Mouse (Mus musculus) MEL-GATA-1-ER (cell line): ENCODE data around the gene Elmo3.
"Not testable (repeated sequence)": the region's sequence is repeated elsewhere in the genome, so short reads cannot be mapped to it uniquely, and the experiment has no call there.

Experiments used
- DNase-seq: peaks from one replicate; pipeline ENCODE4 v3.0.0-alpha.2; 2012; ENCODE audit warnings: low read depth; ENCODE audit errors: extremely low read depth

The Elmo3 gene

GRCm38 (mm10) chr8:105275840-105276239 lies 29.6 kb upstream of the Elmo3 start, which contains the start of gene Nol3:
TSS of gene Nol3 (plus strand) at chr8:105276140.
- no peak for DNase-seq

- DNase-seq: no peak
Observed at GRCm38 (mm10) chr8:105276292-105277120, 28.9 kb upstream of the Elmo3 start.

- DNase-seq: no peak
Observed at GRCm38 (mm10) chr8:105278911-105279334, 26.5 kb upstream of the Elmo3 start.

DNA sequence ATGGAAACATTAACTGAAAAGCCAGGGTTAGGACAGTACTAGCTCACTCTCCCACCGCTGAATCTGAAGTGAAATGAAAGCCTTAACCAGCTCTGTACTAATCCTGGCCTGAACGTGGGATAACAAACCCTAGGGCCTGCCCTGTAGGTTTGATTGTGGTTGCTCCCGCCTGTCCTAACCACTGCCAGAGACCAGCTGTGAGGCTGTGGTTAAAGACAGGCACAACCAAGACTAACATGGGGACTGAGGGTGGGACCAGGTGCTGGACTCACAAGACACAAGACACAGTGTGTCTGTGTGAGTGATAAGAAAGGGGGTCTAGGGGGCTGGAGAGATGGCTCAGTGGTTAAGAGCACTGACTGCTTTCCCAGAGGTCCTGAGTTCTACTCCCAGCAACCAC lies 24.8 kb upstream of the Elmo3 start:
- DNase-seq: no peak

GRCm38 (mm10) chr8:105281821-105282220 lies 23.6 kb upstream of the Elmo3 start:
- DNase-seq: no peak

GRCm38 (mm10) chr8:105282239-105282638 lies 23.2 kb upstream of the Elmo3 start:
- no peak for DNase-seq

- DNase-seq: no peak
Observed at GRCm38 (mm10) chr8:105283074-105283473, 22.3 kb upstream of the Elmo3 start.

GRCm38 (mm10) chr8:105285514-105285913 lies 19.9 kb upstream of the Elmo3 start:
- no peak for DNase-seq

DNA sequence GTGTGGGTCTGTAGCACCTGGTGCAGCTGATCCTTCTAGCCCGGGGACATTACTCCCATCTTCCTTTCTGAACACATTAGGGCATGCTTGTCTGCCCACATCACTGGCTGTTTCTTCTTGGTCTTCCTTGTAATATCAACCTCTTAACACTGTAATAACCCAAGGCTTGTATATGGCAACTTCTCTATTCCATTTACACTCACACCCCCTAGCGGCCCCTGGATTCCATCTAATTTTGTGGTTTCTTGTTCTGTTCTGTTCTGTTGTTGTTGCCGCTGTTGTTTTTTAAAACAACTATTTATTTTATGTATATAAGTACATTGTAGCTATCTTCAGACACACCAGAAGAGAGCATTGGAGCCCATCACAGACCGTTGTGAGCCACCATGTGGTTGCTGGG lies 18.5 kb upstream of the Elmo3 start:
- DNase-seq: no peak

DNA sequence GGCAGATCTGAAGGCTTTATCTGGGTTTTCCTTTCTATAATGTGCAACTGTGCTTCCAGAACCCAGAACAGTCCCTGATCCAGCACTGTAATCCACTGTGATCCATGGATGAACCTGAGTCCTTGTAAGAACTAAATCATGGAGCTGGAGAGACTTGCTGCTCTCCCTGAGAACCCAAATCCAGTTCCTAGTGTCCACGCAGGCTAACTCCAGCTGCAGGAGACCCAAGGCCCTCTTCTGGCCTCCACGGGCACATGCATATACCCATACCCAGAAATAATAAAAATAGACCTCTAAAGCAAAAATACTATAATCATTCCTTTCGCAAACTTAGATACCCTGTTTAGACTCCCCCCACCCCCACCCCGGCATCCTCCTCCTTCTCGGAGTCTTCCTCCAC lies 17.2 kb upstream of the Elmo3 start:
- no peak for DNase-seq

DNA sequence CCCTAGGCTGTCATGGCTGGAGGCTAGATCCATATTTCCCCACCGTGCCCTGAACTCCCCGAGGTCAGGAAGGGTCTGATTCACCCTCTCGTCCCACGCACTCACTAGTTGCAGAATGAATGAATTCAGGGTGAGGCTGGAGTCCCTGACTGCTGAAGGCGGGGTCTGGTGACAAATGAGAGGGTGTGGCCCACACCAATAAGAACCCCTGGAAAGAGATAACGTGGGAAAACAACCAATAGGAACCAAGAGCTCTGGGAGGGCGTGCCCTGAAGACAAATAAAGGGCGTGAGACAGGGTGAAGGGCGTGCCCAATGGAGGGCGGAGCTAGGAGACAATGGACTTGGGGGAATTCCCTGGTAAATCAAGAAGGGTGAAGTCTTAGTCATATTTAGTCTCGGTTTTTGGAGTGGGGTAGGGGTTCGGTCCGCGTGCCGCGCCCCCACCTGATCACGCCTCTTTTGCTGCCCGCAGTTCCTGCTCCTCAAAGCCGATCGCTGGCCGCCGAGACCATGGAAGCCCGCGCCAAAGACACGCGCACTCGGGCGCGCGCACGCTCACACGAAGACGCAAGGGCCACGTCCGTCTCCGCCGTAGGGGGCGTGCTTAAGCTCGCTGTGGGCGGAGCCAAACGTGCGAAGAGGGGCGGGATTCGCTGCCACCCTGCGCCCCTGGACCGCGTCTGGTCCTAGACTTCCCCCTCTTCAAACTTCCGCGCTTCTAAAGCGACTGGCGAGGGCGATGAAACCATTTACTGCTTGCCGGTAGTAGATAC lies 16.3 kb upstream of the Elmo3 start:
- DNase-seq: peak; percentile 98

GRCm38 (mm10) chr8:105289805-105290460 lies 15.5 kb upstream of the Elmo3 start, which contains the start of gene 4931428F04Rik:
TSS of gene 4931428F04Rik (minus strand) at chr8:105289864.
- no peak for DNase-seq

- DNase-seq: no peak
Observed at GRCm38 (mm10) chr8:105290554-105291314, 14.7 kb upstream of the Elmo3 start.

GRCm38 (mm10) chr8:105291364-105291763 lies 14.0 kb upstream of the Elmo3 start:
- not testable (repeated sequence) for DNase-seq

GRCm38 (mm10) chr8:105291802-105292201 lies 13.6 kb upstream of the Elmo3 start:
- DNase-seq: not testable (repeated sequence)

- DNase-seq: no peak
Observed at GRCm38 (mm10) chr8:105292471-105292870, 12.9 kb upstream of the Elmo3 start.

GRCm38 (mm10) chr8:105293405-105293804 lies 12.0 kb upstream of the Elmo3 start:
- no peak for DNase-seq

- DNase-seq: no peak
Observed at GRCm38 (mm10) chr8:105294776-105295175, 10.6 kb upstream of the Elmo3 start.

GRCm38 (mm10) chr8:105295256-105295655 lies 10.1 kb upstream of the Elmo3 start:
- no peak for DNase-seq

DNA sequence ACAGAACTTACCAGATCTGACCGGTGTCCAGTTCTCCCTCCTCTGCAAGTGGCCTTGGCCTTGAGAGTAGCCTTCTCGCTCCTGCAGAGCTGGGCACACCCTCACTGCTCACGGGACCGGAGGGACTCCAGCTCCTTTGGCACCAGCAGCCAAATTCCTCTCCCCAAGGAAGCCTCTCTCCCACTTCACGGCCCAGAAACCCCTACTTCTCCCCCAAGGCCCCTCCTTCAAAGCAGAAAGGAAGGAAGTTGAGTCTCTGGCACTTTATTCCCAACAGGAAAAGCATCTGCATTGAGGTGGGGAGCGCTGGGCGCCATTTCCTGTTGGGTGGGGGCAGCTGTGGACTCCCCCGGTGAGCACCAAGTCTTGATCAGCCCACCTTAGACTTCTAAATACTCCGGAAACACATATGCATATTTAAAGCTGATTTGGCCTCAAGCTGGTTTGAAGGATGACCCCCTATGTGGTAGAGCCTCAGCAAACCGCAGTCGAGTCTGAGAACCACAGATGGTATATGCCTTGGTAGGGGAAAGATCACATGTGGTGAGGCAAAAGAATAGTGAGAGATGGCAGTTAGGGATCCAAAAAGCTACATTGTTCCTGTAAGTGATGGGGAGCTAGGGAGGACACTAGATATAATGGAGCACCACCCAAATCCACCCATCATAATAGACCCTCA lies 9.4 kb upstream of the Elmo3 start, which contains the start of gene Exoc3l:
TSS of gene Exoc3l (minus strand) at position 207 of the 679 bp plus-strand sequence.
- DNase-seq: no peak
